Mouse (Mus musculus) Patski (cell line): ENCODE measurements around the gene Olfr1371. TPM values are rescaled to one million over a fixed set of nuclear protein-coding genes. Genes with fewer than 3 reads are reported as not detected.

Source experiments
- ATAC-seq: fragments of 100-300 bp; one replicate; pipeline ENCODE4 v1.8.0; 2021
- CTCF ChIA-PET: fragments of 350-600 bp; sonication (Branson Sonifier 250); formaldehyde crosslinking; loops from one replicate; lab custom pipeline; 2022; ENCODE audit warnings: inconsistent platforms; lab: Charles Lee
- POLR2A ChIA-PET: fragments of 350-600 bp; sonication (Branson Sonifier 250); formaldehyde crosslinking; loops from one replicate; lab custom pipeline; 2022; ENCODE audit warnings: antibody characterized with exemption, inconsistent platforms; lab: Charles Lee
- DNase-seq: peaks from one replicate; pipeline ENCODE4 v3.0.0-alpha.2; 2011; ENCODE audit warnings: low read depth, low spot score
- H3K27me3 ChIP-seq: fragments of 371-371 bp; one replicate; pipeline ENCODE4 v1.5.1; 2021
- CTCF ChIP-seq: fragments of 100-300 bp; IDR thresholded peaks from one replicate; pipeline ENCODE4 v1.5.1; 2021
- in situ Hi-C: fragments of 300-500 bp; cut with MboI; formaldehyde crosslinking; loops from 3 replicates; pipeline ENCODE4 v1.11.1; 2018; ENCODE audit warnings: low pct_unique_long_range_greater_than_20kb, mixed read lengths
- polyA plus RNA-seq: library from polyadenylated mRNA; unstranded; gene quantifications from one replicate; pipeline ENCODE4 v1.2.3, GENCODE M21; 2021

Gene Olfr1371
- polyA plus RNA-seq, 1 experiment from 2014 or later, result not detected

- no peak for TF ChIP-seq CTCF
- ChIA-PET CTCF (interaction anchor here (0.9 to 3.1 kb wide), 8 partner anchors 11 to 97 kb away, joined by 3 to 17 read pairs (median 4); no protein-coding TSS in a partner anchor), POLR2A (interaction anchor here (0.6 to 1.2 kb wide), 2 partner anchors 13 to 93 kb away, joined by 3 to 5 read pairs; no protein-coding TSS in a partner anchor)
- in situ Hi-C loops, result no loop called here
- no peaks in the 10 kb centered on the region for H3K27me3 ChIP-seq
- DNase-seq (no peak), ATAC-seq (no peak)
These were observed 35.7 kb upstream of the Olfr1371 start for GRCm38 (mm10) chr11:52249452-52249851.

GRCm38 (mm10) chr11:52240898-52241542, 27.2 kb upstream of the Olfr1371 start:
- TF ChIP-seq CTCF, result no peak
- no peak for ATAC-seq
- POLR2A ChIA-PET, result no interaction called here
- in situ Hi-C loops, result no loop called here
- no peak for DNase-seq
- no peaks in the 10 kb centered on the region for H3K27me3 ChIP-seq
- CTCF ChIA-PET, result interaction anchor here (2.0 kb wide), 1 partner anchor 12 kb away, joined by 5 read pairs; no protein-coding TSS in a partner anchor

GRCm38 (mm10) chr11:52234509-52234908, 20.7 kb upstream of the Olfr1371 start:
- DNase-seq (no peak), ATAC-seq (no peak)
- H3K27me3 ChIP-seq, result no peaks in the 10 kb centered on the region
- in situ Hi-C loops, result no loop called here
- POLR2A ChIA-PET, result interaction anchor here (0.6 to 0.7 kb wide), 3 partner anchors 20 to 469 kb away, joined by 3 to 5 read pairs (median 4); no protein-coding TSS in a partner anchor
- TF ChIP-seq CTCF, result no peak
- CTCF ChIA-PET, result interaction anchor here (1.0 to 2.1 kb wide), 5 partner anchors 10 to 18 kb away, joined by 4 to 9 read pairs (median 5); no protein-coding TSS in a partner anchor

GRCm38 (mm10) chr11:52233906-52234305, 20.1 kb upstream of the Olfr1371 start:
- no peaks in the 10 kb centered on the region for H3K27me3 ChIP-seq
- in situ Hi-C loops, result no loop called here
- ATAC-seq (no peak), DNase-seq (no peak)
- ChIA-PET CTCF (interaction anchor here (1.3 to 2.1 kb wide), 4 partner anchors 11 to 16 kb away, joined by 4 to 9 read pairs (median 4); no protein-coding TSS in a partner anchor), POLR2A (no interaction called here)
- no peak for TF ChIP-seq CTCF

GRCm38 (mm10) chr11:52233043-52233653, 19.4 kb upstream of the Olfr1371 start:
- ChIA-PET POLR2A (no interaction called here), CTCF (interaction anchor here (1.6 to 2.1 kb wide), 3 partner anchors 11 to 17 kb away, joined by 4 to 9 read pairs (median 5); no protein-coding TSS in a partner anchor)
- in situ Hi-C loops, result no loop called here
- no peak for DNase-seq
- no peak for TF ChIP-seq CTCF
- no peak for ATAC-seq
- no peaks in the 10 kb centered on the region for H3K27me3 ChIP-seq

GRCm38 (mm10) chr11:52231606-52232541, 18.1 kb upstream of the Olfr1371 start, which contains the start of gene Skp1a:
TSS of gene Skp1a (plus strand) at chr11:52231995.
- CTCF ChIA-PET, result interaction anchor here (1.4 to 1.9 kb wide), 2 partner anchors 11 kb away, joined by 4 read pairs; no protein-coding TSS in a partner anchor
- POLR2A ChIA-PET, result no interaction called here
- no peak for TF ChIP-seq CTCF
- ATAC-seq, result peak; percentile 64
- H3K27me3 ChIP-seq, result no peaks in the 10 kb centered on the region
- in situ Hi-C loops, result no loop called here
- DNase-seq, result peak; percentile 50

GRCm38 (mm10) chr11:52230694-52231093, 16.9 kb upstream of the Olfr1371 start:
- POLR2A ChIA-PET, result no interaction called here
- H3K27me3 ChIP-seq, result no peaks in the 10 kb centered on the region
- ATAC-seq, result no peak
- in situ Hi-C loops, result no loop called here
- TF ChIP-seq CTCF, result no peak
- CTCF ChIA-PET, result interaction anchor here (1.4 kb wide), 1 partner anchor 10 kb away, joined by 4 read pairs; no protein-coding TSS in a partner anchor
- no peak for DNase-seq

- no peaks in the 10 kb centered on the region for H3K27me3 ChIP-seq
- DNase-seq (no peak), ATAC-seq (no peak)
- no peak for TF ChIP-seq CTCF
- ChIA-PET CTCF (interaction anchor here (0.8 to 1.4 kb wide), 4 partner anchors 8 to 132 kb away, joined by 3 to 4 read pairs (median 4); partner anchors contain the start of gene Vdac1), POLR2A (no interaction called here)
- in situ Hi-C loops, result loop anchor here (10.0 kb wide), 2 partner anchors 174 to 404 kb away; no protein-coding TSS in a partner anchor
These were observed 15.1 kb upstream of the Olfr1371 start for GRCm38 (mm10) chr11:52228722-52229448.
